Mouse (Mus musculus): ENCODE data around the gene Phykpl. TPM values are rescaled to one million over a fixed set of nuclear protein-coding genes. Genes with fewer than 3 reads are reported as not detected.

Gene Phykpl
- polyA plus RNA-seq, 1 experiment from 2014 or later = 12.4 TPM

Other genes with a start within 250 kb of the Phykpl start
- gene Hnrnpab, start 22.1 kb downstream of the Phykpl start, polyA plus RNA-seq (2015; fragmentation: Nextera tagmentation; extraction: Ambion mirVana) = 239 and 289 TPM in 2 replicates
- 64.8 and 79.8 TPM in 2 replicates for gene Nhp2, start 35.0 kb downstream of the Phykpl start, polyA plus RNA-seq (2015; fragmentation: Nextera tagmentation; extraction: Ambion mirVana)
- 25.6 and 36.8 TPM in 2 replicates for gene Rmnd5b, start 51.1 kb downstream of the Phykpl start, polyA plus RNA-seq (2015; fragmentation: Nextera tagmentation; extraction: Ambion mirVana)
- 16.6 and 18.8 TPM in 2 replicates for gene N4bp3, start 66.1 kb downstream of the Phykpl start, polyA plus RNA-seq (2015; fragmentation: Nextera tagmentation; extraction: Ambion mirVana)
- 1.00 and 1.5 TPM in 2 replicates for gene D930048N14Rik, start 66.2 kb downstream of the Phykpl start, polyA plus RNA-seq (2015; fragmentation: Nextera tagmentation; extraction: Ambion mirVana)
- gene 0610009B22Rik, start 104.1 kb downstream of the Phykpl start, polyA plus RNA-seq (2015; fragmentation: Nextera tagmentation; extraction: Ambion mirVana) = 55.5 and 72.2 TPM in 2 replicates
- 8.8 and 10.6 TPM in 2 replicates for gene Sec24a, start 178.9 kb downstream of the Phykpl start, polyA plus RNA-seq (2015; fragmentation: Nextera tagmentation; extraction: Ambion mirVana)
- gene Sar1b, start 178.9 kb downstream of the Phykpl start, polyA plus RNA-seq (2015; fragmentation: Nextera tagmentation; extraction: Ambion mirVana) = 115 and 137 TPM in 2 replicates

Data from heart, embryonic 15.5 days (tissue).